Mouse (Mus musculus) hindbrain, embryonic 15.5 days (tissue): ENCODE results near the gene Exoc4. TPM values are rescaled to one million over a fixed set of nuclear protein-coding genes. Genes with fewer than 3 reads are reported as not detected.

Experiments used
- polyA plus RNA-seq: library from polyadenylated mRNA; unstranded; fragments of >200 nt; fragmentation: Nextera tagmentation; extraction: Ambion mirVana; gene quantifications from 2 replicates; pipeline ENCODE4 v1.2.1, GENCODE M21; 2015

Gene Exoc4
- polyA plus RNA-seq, 1 experiment from 2014 or later, result 49.6 TPM

Other genes starting within 250 kb of the Exoc4 start
- gene Chchd3, start 188.8 kb upstream of the Exoc4 start, polyA plus RNA-seq, result 112 and 121 TPM in 2 replicates